Mouse (Mus musculus) kidney, postnatal 10 days (tissue): ENCODE results near the gene Olfr1080.
"Not testable (repeated sequence)": the region's sequence is repeated elsewhere in the genome, so short reads cannot be mapped to it uniquely, and the experiment has no call there.

Experiments used
- DNase-seq: peaks from one replicate; pipeline ENCODE4 v3.0.0; 2021; ENCODE audit warnings: mixed read lengths

Gene Olfr1080

GRCm38 (mm10) chr2:86558135-86558534 lies at the start of gene Olfr1080:
Gene Olfr1080 (minus strand): TSS chr2:86558235.
- DNase-seq, result not testable (repeated sequence)

- not testable (repeated sequence) for DNase-seq
Measured at GRCm38 (mm10) chr2:86598866-86599265, 40.8 kb upstream of the Olfr1080 start, which contains the start of gene Olfr1082. Gene Olfr1082 (minus strand): TSS chr2:86598966.

- no peak for DNase-seq
Measured at GRCm38 (mm10) chr2:86542380-86542779, 15.7 kb downstream of the Olfr1080 start, which contains the start of gene Olfr1079. Gene Olfr1079 (minus strand): TSS chr2:86542480.

- no peak for DNase-seq
Measured at GRCm38 (mm10) chr2:86530991-86531390, 27.0 kb downstream of the Olfr1080 start.

GRCm38 (mm10) chr2:86508161-86508560 lies 49.9 kb downstream of the Olfr1080 start, which contains the start of gene Olfr1076:
Gene Olfr1076 (plus strand): TSS chr2:86508461.
- no peak for DNase-seq
